Mouse (Mus musculus): ENCODE data around the gene Dhx16.

Dhx16 gene

DNA sequence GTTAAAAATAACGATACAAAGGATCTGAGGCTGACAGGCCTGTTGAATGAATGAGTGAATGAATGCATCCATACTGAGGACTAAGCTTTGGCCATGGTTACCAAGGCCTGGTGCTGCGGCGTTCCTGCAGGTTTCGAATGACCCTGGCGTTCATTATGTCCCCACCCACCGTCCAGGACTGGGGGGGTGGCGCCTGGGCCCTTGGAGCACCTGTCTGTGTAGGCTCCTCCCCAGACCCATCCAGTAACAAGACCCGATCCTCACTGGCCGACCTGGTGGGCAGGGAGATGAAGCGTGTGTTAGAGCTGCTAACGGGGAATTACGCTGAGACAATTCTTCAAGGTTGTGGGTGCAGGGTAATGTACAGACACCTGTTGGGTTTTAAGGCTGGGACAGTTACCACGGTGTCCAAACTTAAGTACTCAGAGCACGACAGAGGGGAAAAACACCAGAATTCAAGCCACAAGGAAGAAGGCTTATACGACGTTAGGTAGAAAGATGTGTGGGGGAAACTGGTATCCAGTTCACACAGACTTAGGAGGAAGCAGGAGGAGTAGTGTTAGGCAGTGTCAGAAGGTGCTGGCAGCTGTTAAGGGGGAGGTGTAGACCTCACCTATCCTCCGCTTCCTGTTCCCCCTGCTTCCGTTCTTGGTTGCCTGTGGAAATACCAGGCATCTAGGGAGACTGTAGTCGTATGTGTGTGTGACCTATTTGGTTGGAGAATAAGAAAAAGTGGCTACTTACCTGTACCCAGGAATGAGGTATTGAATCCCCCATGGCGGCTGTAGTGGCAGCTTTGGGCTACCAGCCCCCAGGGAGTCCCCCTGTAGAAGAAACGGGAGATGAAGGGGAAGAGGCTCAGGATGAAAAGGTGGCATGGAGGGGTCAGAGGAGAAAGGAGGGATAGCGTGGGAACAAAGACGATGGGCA is 18.3 kb downstream of the Dhx16 start:
- peak; percentile 43 to 44 for DNase-seq

DNA sequence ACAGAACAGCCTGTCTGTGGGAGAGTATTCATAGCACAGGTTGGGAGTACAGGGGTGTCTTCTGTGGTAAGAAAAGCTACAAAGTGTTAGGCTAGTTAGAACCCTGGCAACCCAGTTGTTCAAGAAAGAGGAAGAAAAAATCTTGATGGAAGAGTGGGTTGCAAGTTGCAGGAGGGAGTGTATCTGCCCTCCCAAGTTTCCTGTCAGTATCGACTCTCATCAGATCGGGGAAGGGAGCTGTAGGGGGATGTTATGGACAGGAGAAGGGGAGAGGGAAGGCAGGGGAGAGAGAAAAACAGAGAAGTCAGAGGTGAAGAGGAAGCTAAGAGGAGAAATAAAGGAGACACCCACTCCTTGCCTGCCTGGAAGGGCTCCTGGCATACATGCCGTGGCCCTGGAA is 21.0 kb downstream of the Dhx16 start:
- DNase-seq = no peak

DNA sequence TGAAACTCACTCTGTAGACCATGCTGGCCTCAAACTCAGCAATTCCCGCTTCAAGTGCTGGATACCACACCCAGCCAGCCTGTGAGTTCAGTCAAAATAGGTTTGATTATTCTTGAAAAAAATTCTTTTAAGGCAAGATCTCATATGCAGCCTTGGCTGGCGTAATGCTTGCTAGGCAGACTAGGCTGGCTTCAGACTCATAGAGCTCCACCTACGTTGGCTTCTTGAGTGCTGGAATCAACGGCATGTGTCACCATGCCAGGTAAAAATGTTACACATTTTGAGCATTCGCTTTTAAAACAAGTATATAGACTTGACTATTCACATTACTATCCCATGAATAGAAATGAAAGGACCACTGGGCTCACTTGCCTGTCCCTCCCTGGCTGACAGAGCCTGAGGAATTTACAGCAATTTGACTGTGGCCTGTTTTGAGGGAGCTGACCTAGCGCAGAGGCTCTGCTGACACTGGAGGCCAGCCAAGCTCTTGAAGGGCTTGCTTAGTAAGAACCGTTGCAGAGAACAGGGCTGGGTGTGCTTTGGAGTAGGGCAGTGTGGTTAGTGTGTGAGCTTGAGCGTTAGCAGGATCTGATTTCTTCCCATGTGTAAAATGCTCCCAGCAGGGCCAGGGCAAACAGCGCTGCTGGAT is 23.8 kb downstream of the Dhx16 start:
- DNase-seq = no peak

DNA sequence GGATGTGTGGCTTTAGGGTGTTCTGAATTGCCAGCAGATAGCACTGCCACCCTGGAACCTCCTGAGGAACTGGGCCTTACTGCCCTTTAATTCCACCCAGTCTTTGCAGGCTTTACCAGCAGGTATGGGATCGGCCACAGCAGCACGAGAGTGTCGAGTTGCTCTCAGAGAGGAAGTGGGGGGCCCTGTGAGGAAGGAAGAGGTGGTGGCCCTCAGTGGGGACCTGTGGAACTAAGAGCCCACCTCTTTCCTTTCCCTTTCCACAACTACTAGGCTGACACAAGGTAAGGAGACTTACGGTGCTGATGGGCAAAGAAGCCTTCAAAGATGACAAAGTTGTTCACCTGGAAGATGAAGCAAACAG is 24.4 kb downstream of the Dhx16 start:
- no peak for DNase-seq

DNA sequence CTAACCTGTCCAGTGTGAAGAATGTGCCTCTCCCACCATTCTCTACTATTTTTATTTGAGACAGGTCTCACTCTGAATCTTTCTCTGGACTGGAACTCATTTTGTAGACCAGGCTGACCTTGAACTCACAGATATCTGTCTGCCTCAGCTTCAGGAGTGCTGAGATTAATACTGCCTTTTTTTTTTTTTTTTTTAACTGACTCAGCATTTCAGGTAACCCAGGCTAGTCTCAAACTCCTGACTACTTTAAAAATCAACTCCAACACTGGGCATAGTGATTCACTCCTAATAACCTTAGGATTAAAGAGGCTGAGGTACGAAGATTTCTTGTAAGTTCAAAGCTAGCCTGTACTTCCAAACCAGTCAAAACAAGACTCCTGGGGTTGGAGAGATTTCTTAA is 26.0 kb downstream of the Dhx16 start:
- DNase-seq = no peak

DNA sequence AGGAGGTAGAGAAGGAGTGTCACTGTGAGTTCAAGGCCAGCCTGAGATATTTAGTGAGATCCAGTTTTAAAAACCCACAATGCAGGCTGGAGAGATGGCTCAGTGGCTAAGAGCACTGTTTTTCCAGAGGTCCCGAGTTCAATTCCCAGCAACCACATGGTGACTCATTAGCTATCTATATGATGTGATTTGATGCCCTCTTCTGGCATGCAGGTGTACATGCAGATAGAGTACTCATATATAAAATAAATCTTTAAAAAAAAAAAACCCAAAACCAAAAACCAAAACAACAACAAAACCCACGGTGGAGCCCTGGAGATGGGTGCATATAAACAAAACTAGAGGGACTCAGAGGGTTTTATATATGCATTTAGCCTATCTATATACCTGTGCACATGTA is 28.0 kb downstream of the Dhx16 start:
- DNase-seq = no peak

DNA sequence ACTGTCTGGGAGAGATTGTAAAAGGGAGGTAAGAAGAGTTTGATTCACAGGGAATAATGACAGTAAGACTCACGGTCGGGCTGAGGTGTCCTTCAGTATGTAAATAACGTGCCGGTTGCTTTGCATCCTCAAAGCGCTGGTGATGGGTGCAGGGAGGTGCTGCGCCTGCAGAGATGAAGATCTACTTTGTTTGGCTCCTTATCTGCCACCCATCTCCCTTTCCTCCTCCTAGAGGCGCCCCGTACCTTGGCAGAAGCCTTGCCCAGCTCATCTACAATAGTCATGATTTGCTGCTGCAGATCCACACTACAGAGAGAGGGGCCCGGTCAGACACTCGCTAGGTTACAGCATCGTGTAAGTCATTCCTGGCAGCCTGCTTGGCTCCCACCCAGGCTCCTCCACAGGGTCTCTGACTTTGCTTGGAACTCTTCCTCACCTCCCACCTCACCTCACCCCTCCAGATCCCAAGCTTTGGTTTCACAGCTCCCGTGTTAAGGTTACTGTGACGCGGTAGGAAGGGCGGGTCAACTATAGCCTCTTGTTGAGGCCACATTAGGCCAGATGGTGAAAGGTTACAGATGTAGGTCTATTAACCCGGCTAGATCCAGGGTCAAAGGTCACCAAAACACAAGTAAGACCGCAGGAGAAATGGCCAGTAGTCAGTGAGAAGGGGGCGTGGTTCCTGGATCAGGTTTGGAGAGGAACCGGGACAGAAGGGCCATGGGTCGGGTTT is 29.7 kb downstream of the Dhx16 start:
- DNase-seq = no peak

DNA sequence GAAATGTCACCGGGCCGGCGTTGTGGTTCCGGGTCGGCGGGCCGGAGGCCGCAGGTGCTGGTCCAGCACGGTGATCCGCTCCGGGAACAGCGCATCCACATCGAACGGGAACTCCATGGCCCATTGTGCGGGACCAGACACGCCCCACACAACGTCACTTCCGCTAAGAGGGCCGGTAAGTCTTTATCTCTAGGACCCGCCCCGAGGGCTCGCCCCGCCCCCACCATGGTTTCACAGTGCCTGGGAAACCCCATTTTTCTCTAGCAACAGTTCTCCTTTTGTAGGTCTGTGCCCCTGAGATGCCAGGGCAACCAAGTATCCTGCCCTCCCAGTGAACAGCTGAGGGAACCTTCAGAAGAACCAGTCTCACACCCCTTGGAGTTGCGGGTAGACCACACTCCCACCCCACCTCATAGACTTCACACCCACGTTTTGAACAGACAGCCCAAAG is 30.3 kb downstream of the Dhx16 start, which contains the start of gene Atat1:
Gene Atat1, minus strand, starts transcription at position 157 of the 451 bp plus-strand sequence.
- DNase-seq = peak; percentile 85 to 88

DNA sequence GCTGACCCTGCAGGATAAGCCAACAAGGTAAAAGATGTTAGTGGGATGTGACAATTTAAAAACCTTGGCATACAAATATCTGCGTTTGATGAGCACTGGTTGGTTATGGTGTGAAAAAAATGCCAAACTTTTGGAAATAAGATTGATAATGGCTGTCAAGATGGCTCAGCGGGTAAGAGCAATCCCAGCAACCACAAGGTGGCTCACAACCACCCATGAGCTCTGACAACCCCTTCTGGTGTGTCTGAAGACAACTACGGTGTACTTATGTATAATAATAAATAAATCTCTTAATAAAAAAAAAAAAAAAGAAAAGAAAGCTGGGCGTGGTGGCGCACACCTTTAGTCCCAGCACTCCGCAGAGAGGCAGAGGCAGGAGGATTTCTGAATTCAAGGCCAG is 35.4 kb downstream of the Dhx16 start:
- no peak for DNase-seq

DNA sequence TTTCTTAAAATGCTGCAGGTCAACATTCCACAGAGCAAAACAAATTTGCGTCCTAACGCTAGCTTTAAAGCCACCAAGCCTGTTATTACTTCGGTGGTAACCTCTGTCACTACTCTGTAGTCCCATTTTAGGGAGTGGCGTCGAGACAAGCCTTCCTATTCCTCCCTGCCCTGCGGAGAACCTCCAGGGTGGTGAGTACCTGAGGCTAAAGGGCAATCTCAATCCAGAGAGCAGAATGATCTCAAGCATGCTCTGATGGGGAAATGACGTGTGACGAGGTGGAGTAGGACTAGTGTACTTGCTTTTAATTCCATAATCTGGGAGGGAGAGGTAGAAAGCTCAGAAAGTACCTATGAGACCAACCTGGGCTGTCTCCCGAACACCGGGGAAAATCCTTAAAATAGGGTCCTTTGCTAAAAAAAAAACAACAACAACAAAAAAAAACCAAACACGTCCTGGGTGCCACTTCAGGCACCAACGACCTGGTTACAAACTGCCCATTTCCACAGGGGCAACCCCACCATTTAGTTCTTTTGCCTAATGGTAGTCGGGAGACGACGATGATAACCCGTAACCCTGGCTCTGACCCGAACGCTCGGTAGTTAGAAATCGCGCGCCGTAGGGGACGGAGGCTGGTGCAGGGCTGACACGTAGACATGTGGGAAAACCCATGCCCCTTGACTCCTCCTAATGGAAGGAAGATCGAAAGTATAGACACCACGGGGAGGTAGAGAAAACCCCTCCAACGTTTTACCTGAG is 36.1 kb downstream of the Dhx16 start:
- no peak for DNase-seq

DNA sequence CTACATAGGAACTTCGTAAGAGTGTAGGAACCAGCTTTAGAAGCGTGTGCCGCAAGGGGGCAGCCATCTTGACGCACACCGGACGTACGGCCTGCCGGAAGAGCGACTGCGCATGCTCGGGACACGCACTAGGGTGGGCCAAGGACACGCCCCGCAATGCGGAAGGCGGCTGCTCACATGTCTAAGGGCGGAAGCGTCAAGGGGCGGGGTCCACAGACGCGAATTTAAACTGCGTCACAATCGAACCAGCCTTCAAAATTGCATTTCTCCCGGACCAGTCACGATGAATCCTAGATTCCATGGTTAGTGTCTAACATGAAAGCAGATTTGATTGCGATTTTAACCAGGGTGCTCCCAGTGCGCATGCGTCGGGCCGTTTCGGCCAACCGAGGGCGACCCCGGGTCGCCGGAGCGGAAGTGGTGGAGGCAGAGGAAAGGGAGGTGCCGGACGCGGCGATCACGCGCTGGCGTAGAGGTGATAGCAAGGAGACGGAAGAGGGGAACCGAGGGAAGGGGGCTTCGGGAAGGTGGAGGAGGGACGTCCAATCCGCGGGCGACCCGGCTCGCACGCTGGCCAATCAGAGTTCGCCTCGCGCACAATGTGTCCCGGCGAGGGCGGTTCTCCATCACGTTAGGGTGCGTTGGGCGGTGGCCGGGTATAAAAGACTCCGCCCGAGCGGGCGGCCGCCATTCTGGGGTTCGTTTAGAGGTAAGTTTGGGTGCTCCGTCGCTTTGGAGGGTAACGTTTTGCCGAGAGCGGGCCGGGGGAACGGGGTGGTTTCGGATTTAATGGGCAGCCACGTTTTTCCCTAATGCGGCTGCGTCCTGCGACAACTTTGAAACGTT is 36.9 kb downstream of the Dhx16 start, which contains the start of the genes Mrps18b and Ppp1r10:
Gene Mrps18b, minus strand, starts transcription at position 93 of the 846 bp plus-strand sequence.
Gene Ppp1r10, plus strand, starts transcription at position 138 of the 846 bp plus-strand sequence.
- DNase-seq = peak; percentile 98 to 99

DNA sequence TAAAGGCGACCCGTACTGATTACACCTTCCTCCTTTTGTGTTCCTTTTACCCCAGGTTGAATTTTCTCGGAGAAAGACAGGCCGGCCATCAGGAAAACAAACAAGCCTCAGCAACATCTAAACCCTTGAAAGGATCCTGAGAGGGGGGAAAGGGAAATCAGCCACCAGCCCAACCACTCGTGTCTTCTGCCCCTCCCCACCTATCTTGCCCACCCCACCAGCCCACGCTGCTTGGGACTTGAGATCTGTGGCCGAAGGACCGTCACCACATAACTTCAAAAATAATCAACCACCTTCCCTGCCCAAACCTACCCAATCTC is 37.5 kb downstream of the Dhx16 start:
- peak in 1 of 2 experiments; percentile 31 for DNase-seq

DNA sequence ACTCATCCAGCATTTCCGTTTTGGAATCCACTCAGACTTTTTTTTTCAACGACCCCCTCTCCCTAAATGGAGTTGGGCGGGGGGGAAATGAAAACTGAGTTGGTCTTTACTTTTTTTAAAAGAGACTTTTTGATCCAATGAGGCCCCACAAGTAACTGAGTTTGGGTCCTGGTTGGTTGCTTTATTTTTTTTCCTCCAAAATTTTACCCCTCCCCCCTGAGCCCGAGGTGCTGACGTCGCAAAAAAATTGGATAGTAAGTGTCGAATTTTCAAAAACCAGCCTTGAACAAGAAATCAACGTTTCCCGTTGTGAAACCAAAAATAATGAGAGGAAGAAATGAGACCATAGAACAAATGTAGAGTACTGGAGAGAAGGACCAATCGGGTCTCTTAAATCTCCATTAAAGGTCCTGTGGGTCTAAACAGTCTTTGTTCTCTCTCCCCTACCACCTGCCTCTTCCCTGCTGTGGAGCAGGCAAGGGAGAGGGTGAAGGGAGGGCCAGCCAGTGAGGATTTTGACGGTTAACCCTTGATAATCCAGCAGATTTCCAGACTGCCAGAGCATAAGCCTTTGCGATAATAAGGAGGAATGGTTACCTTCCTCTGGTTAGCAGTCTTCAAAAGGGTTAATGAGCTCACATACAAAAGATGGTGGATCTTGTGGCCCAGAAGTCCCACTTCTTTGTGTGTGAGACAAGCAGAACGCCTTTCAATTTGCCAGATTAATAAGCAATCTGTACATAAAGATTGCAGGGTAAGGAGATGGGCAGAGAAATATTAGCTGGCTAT is 38.0 kb downstream of the Dhx16 start:
- peak; percentile 59 to 69 for DNase-seq

DNA sequence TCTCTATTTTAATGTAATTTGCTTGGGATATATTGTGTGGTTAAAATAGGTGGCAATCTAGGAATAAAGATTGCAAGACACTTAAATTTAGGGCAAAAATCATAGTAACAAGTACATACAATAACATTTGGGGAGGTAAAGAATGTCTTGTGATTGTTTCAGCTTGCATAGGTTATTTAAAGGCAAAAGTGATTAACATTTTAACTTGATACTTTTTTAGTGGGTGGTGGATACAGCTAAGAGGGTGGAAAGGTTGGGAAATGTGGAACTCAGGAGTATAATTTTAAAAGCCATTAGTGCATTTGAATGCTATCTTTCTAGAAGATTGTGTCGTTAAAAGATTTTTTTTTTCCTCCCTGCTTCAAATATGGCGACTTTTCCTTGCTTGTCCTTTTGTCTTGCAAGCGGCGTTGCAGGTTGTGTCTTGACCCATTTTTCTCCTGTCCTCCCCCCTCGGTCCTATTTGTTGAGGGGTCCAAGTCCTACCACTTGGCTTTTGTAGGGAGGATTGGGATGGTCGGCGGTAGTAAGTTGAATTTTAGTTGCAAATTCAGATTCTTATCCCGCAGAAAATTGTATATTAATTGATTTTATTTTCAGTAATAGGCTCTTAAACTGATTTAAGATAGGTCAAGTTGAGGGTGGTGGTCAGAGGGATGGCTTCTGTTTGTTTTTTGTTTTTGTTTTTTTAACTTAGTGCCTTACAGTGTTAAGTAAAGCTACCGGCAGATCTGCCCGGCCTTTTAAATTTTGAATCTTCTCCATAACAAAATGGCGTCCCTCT is 38.8 kb downstream of the Dhx16 start:
- DNase-seq = peak; percentile 40 to 59

DNA sequence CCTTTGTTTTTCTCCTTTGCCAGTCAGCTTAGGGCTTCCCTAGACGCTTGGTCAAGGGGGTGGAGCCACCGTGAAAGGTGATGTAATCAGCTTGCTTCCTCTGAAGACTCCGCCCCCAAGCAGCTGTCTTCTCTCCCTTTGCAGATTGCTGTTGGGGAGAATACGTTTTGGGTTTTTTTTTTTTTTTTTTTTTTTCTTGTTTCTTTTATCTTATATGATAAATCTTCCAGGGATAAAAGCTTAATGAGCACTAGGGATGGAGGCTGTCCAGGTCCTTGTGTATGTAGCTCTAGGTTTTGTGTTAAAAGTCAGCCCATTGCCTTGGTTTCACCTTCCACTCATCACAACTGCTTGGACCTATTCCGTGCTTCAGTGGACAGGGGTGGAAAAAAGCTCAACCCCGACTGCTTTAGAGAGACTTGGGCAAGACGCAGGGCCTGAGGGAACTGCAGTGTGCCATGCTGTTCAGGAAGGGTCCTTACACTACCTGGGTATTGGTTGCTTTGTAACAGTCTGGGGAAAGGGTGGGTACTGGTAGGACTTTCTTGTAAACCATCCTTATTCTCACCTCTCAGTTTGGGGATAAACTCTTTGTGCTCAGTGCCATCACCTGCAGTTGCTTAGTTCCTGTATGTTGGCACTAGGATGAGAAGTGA is 39.6 kb downstream of the Dhx16 start:
- DNase-seq = peak; percentile 92 to 94

DNA sequence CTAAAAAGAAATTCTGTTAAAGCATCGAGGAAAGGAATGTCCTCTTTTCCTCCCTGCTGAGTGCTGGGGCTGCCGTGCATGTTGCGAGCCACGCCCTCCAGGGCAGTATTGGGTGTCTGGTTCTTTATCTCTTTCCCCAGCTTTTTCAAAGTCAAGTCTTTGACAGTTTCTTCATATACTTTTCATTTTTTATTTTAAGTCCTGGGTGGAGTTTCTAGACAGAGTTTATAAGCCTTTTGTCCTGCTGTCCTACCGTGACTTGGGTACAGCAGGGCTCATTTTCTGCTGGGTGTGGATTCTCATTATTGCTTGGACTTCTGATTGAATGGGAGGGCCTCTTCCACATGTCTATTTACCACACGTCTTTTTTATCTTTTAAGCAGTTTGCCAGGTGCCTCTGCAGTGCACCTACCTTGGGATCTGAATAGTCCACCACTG is 40.3 kb downstream of the Dhx16 start:
- DNase-seq = no peak

DNA sequence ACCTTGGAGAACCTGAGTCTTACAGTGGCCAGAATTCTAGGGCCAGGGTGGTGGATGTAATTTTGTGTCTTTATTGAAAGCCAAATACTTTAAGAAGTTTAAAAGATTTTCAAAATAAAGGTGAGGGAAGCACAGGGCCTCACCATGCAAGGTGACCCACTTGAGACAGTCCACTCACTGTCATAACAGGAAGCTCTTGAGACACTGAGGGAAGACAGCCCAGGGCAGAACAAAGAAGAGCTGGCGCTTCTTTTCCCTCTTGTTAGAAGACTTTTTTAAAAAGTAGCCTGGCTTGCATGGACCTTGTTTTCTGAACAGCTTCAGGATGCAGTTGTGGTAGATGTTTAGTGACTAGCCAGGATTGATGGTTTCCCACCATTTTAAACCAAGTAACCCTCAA is 40.8 kb downstream of the Dhx16 start:
- DNase-seq = no peak

DNA sequence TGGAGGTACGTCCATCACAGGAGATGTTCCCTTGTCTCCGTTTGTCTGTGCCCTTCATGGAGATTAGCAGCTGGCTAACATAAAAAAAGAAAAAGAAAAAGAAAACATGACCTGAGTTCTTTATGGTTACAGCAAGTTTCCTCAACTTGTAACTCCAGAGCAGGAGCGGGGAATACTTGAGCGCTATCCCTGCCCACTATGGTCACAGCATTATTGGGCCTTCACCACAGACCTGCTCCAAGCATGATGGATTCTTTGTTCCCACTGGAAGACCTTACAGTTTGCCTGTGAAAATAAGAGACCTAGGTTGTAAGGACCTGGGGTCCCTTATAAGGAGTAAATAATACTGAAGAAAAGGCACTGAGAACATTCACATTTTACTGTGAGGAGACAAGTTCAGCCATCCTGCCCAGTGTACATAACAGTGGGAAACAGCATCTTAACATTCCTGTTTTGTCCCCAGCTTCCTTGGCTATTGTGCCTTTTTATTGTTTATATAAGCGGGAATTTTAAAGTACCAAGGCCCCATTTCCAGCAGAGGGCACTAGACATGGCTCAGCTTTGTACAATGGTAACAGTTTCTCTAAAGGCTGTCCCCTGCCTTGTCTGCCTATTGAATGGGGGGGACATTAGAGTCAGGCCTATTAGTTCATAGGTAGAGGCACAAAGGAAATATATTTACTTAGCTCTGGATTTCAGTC is 41.4 kb downstream of the Dhx16 start:
- DNase-seq = no peak

DNA sequence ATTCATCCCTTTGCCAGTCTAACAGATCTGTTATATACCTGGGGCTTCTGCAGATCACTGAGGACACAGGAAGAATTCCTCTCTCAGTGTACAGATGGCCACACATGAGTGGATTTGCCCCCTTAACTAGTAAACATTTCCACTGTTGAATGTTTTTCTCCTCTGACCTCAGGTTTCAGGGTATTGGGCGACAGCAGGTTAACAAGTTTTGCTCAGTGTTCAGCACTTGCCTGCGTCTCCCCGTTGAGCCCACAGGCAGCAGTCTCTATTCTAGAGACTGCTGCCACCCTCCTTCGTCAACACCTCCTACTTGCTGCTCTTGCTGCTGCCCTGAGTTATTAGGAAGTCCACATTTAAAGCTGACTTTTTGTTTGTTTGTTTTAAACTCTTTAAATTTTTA is 42.1 kb downstream of the Dhx16 start:
- no peak for DNase-seq

All from cerebellum, postnatal 36 days (tissue).